Mouse (Mus musculus) kidney, embryonic 14.5 days (tissue): Measurements from ENCODE around the gene Slc12a6. TPM values are rescaled to one million over a fixed set of nuclear protein-coding genes. Genes with fewer than 3 reads are reported as not detected.

Source experiments
- ATAC-seq: fragments of 200-750 bp; cut with Nextera tagmentation; 2 replicates; pipeline ENCODE4 v1.8.0; 2017; ENCODE audit warnings: moderate number of reproducible peaks, mild to moderate bottlenecking, moderate TSS enrichment, moderate library complexity; ENCODE audit not compliant: low FRiP score, low TSS enrichment
- H3K27ac ChIP-seq: fragments of 300-500 bp; sonication (generic); 2 replicates; pipeline ENCODE4 v1.5.1; 2014; ENCODE audit warnings: low read depth, mild to moderate bottlenecking, low read length, moderate library complexity, mixed read lengths
- H3K27me3 ChIP-seq: fragments of 300-500 bp; sonication (generic); 2 replicates; pipeline ENCODE4 v1.6.1; 2014; ENCODE audit warnings: mild to moderate bottlenecking, low read length; ENCODE audit not compliant: control insufficient read depth, insufficient read depth
- H3K36me3 ChIP-seq: fragments of 300-500 bp; sonication (generic); 2 replicates; pipeline ENCODE4 v1.6.1; 2014; ENCODE audit warnings: low read length, mixed read lengths; ENCODE audit not compliant: control insufficient read depth, insufficient read depth
- H3K4me1 ChIP-seq: fragments of 300-500 bp; sonication (generic); 2 replicates; pipeline ENCODE4 v1.6.1; 2014; ENCODE audit warnings: low read length, mixed read lengths; ENCODE audit not compliant: control insufficient read depth, insufficient read depth
- H3K4me2 ChIP-seq: fragments of 300-500 bp; sonication (generic); replicated peaks from 2 replicates; pipeline ENCODE4 v1.6.1; 2014; ENCODE audit warnings: low read depth, mild to moderate bottlenecking, low read length
- H3K4me3 ChIP-seq: fragments of 300-500 bp; sonication (generic); 2 replicates; pipeline ENCODE4 v1.5.1; 2014; ENCODE audit warnings: mild to moderate bottlenecking, low read length
- H3K9ac ChIP-seq: fragments of 300-500 bp; sonication (generic); 2 replicates; pipeline ENCODE4 v1.6.1; 2014; ENCODE audit warnings: low read depth, mild to moderate bottlenecking, low read length, moderate library complexity
- H3K9me3 ChIP-seq: fragments of 300-500 bp; sonication (generic); 2 replicates; pipeline ENCODE4 v1.6.1; 2016; ENCODE audit warnings: low read length; ENCODE audit not compliant: control insufficient read depth
- WGBS: fragments of 180-500 bp; shearing (Covaris S2); extraction: QIAGEN DNeasy Blood & Tissue Kit; methylation state at CpG from one replicate; pipeline ENCODE4 v1.1.7; 2014; 5-methylcytosine and 5-hydroxymethylcytosine counted together
- polyA plus RNA-seq: library from polyadenylated mRNA; unstranded; fragments of >200 nt; fragmentation: Nextera tagmentation; extraction: Ambion mirVana; gene quantifications from 2 replicates; pipeline ENCODE4 v1.2.1, GENCODE M21; 2014

The Slc12a6 gene
- polyA plus RNA-seq, 1 experiment from 2014 or later: 12.7 TPM

DNA sequence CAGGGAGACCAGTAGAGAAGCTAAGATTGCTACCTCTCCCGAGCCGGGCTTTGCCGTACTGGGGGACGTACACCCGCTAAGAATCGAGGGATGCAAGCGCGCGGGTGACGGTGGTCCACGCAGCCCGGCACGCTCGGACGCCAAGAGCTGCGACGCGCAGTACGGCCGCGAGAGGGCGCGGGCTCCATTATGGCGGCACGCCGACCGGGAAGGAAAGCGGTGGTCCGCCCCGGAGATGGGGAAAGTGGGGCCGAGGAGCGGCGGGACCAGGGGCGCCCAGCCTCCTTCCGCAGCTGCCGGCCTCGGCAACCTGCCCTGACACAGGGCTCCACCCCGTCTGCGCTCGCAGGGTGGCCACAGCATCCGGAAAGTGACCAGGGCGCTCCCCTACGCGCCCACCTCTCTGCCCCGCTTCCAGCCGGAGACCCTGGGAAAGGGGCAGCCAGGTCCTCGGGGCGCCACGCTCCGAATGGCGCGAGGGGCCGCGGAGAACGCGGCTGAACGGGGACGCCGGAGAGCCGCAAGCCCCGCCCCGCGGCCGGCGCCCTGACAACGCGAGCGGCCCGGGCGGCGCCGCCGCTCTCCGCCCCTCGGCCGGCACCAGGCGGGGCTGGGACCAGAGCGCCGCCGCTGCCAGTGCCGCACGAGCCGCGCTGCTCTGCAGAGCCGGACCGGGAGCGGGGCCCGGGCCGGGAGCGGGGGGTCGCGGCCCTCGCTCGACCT is 26.3 kb upstream of the Slc12a6 start, which contains the start of gene Lpcat4:
TSS of gene Lpcat4 (plus strand) at position 257 of the 723 bp plus-strand sequence.
- Histone ChIP-seq H3K9ac (peak within 1 kb of the TSS; percentile 81), H3K9me3 (no peaks in the 10 kb centered on the region), H3K4me3 (peak within 1 kb of the TSS; percentile 79), H3K36me3 (peaks cover 4% of the 10 kb centered on the region; the same call in 1 of the 2 replicates), H3K4me2 (peak within 1 kb of the TSS; percentile 91), H3K4me1 (peaks cover 14% of the 10 kb centered on the region; the same call in 1 of the 2 replicates), H3K27ac (peak within 1 kb of the TSS; percentile 93), H3K27me3 (no peaks in the 10 kb centered on the region)
- peak; percentile 90 for ATAC-seq
- WGBS: under 1% methylated on average over 58 of the region's 94 CpGs

DNA sequence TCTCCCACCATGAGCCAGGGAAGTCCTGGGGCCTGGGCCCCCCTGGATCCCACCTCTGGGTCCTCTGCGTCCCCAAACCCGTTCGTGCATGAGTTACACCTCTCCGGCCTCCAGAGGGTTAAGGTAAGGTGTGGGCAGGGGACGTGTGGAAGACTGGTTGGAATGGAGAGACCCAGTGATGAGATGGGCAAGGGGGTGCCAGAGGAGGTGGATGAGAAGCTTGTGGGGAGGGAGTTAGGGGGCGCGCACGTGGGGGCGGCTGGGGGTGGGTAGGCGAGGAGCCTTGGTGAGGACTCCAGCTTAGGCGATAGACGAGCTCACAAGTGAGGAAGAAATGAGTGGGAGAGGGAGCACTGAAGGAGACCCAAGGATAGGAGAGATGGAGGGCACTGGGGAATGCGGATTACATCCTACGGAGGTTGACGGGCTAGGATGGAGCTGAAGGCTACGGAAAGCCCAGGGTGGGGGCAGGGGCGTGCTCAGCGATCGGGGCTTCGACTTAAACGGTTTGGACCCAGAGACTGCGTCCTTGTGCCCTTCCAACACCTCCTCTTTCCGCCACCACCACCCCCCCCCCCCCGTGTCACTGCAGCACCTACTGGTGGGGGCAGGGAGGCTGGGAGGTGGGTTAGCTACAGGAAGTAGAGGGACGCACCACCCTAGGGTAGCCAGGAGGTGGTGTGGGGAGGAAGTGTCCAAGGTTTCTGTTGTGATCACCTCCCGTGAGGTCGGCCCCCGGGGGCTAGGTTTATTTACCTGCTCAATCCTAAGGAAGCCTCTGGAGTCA is 25.5 kb upstream of the Slc12a6 start:
- Histone ChIP-seq H3K27ac (peak overlapping the region; percentile 93), H3K36me3 (peaks cover 4% of the 10 kb centered on the region; the same call in 1 of the 2 replicates), H3K4me1 (peaks cover 14% of the 10 kb centered on the region; the same call in 1 of the 2 replicates), H3K4me2 (peak overlapping the region; percentile 91), H3K9me3 (no peaks in the 10 kb centered on the region), H3K4me3 (peak overlapping the region; percentile 79), H3K9ac (peak overlapping the region; percentile 81), H3K27me3 (no peaks in the 10 kb centered on the region)
- ATAC-seq: peak; percentile 60
- WGBS: under 1% methylated on average over 26 of the region's 28 CpGs

DNA sequence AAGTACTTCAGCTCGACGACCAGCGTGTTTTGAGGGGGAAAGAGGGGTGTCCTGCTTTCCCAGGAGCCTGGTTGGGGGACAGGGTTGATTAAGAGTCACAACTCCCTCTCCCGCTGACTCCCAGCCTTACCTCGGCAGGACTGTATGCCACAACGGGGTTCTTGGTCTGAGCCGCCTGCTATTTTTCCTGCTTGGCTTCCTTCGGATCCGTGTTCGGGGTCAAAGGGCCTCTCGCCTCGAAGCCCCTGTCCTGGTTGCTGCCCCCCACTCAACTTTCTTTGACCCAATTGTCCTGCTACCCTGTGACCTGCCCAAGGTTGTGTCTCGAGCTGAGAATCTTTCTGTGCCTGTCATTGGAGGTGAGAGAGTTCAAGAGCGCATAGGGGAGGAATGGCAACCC is 23.8 kb upstream of the Slc12a6 start:
- Histone ChIP-seq H3K4me3 (no peak overlapping the region), H3K4me1 (peaks cover 14% of the 10 kb centered on the region; the same call in 1 of the 2 replicates), H3K4me2 (no peak overlapping the region), H3K27me3 (no peaks in the 10 kb centered on the region), H3K9ac (no peak overlapping the region), H3K9me3 (no peaks in the 10 kb centered on the region), H3K36me3 (peaks cover 6% of the 10 kb centered on the region; the same call in 1 of the 2 replicates), H3K27ac (no peak overlapping the region)
- WGBS: 66% methylated on average over 14 of the region's 14 CpGs
- ATAC-seq: no peak

DNA sequence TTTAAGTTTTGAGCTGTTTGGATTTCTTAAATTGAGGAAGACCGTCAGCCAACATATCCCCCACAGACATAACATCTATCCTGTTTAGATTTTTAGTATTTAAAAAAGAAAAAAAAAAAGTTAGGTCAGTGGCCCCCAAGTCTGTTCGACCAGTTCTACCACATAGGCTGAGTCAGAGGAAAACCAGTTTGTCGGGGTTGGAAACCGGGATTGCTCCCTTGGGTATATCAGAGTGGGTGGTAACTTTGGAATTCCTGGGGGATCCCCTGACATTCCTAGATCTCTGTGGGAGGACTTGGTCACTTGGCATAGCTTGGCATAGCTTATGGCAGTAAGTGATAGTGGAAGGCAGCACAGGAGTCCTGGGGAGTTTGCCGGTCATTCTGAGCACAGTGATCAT is 20.3 kb upstream of the Slc12a6 start:
- Histone ChIP-seq H3K27me3 (no peaks in the 10 kb centered on the region), H3K36me3 (peaks cover 6% of the 10 kb centered on the region; the same call in 1 of the 2 replicates), H3K27ac (no peak overlapping the region), H3K4me1 (peaks cover 9% of the 10 kb centered on the region; the same call in 1 of the 2 replicates), H3K9me3 (no peaks in the 10 kb centered on the region), H3K4me2 (no peak overlapping the region), H3K9ac (no peak overlapping the region), H3K4me3 (no peak overlapping the region)
- 76% methylated on average over 5 of the region's 5 CpGs for WGBS
- ATAC-seq: no peak

DNA sequence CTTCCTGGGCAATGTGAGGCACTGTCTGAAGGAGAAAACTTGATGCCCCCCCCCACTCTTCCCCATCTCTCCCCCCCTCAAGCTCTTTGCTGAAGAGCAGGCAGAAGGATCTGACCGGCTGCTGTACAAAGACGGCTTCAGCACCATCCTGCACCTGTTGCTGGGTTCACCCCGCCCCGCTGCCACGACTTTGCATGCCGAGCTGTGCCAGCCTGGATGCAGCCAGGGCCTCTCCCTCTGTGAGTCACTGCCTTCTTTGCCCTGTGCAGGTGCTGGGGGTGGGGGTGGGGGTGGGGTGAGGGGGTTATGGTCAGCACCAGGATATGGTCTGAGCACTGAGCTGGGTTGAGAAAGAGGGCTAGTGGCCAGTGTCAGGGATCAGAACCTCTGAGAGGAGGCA is 19.4 kb upstream of the Slc12a6 start:
- Histone ChIP-seq H3K4me3 (no peak overlapping the region), H3K9me3 (no peaks in the 10 kb centered on the region), H3K27ac (no peak overlapping the region), H3K36me3 (peaks cover 6% of the 10 kb centered on the region; the same call in 1 of the 2 replicates), H3K9ac (no peak overlapping the region), H3K27me3 (no peaks in the 10 kb centered on the region), H3K4me1 (0 out of 2 replicates have a peak, but pooled peaks cover 9% of the 10 kb centered on the region), H3K4me2 (no peak overlapping the region)
- no peak for ATAC-seq
- 88% methylated on average over 6 of the region's 6 CpGs for WGBS

DNA sequence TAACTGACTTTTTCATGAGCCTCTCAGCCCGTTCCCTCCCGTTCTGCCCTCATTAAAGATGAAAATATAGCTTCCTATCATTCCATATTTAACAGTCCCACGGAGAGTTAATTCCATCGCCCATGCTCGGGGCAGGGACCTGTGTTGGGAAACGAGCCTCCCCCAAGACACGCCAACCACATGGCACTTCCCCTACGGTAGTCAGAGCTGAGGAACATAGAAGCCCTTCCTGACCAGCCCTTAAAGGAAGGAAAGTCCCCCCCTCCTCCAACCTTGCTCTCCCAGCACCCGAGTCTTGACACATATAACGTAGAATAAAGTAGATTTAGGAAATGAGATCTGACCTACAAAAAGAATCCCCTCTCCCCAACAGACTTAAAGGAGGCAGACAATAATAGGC is 18.3 kb upstream of the Slc12a6 start:
- Histone ChIP-seq H3K9me3 (no peaks in the 10 kb centered on the region), H3K9ac (no peak overlapping the region), H3K4me2 (no peak overlapping the region), H3K4me1 (0 out of 2 replicates have a peak, but pooled peaks cover 5% of the 10 kb centered on the region), H3K4me3 (no peak overlapping the region), H3K36me3 (peaks cover 6% of the 10 kb centered on the region; the same call in 1 of the 2 replicates), H3K27me3 (no peaks in the 10 kb centered on the region), H3K27ac (no peak overlapping the region)
- 81% methylated on average over 10 of the region's 10 CpGs for WGBS
- ATAC-seq: no peak

DNA sequence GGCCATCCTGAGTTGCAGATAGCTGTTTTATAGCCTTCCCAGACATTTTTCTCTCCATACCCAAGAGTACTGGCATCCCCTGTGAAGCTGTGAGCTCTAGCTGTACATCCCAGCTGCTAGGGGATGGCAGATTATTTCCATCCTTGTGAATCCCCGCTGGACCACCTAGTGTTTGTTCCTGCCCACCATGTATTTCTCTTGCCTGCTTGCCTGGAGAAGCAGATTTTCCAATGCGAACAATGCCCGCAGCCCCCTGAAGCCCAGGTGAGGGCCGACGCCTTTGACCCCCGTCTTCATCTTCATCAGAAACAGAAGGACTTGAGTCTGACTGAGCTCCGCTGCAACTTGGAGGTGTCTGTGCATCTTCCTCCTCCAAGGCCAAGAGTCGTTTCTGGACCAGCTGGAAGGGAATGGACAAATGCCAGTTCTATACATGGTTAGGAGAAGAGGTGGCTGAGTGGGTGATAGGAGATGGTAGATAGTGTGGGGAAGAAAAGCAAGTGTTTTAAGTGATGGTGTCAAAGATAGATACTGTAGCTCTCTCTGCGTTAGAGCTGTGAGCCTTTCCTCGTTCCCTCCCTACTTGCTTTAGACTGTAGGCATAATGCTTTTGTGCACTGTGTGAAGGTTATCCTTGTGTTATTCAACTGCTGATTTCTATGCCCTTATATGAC is 15.7 kb upstream of the Slc12a6 start:
- no peaks in the 10 kb centered on the region for H3K4me1 ChIP-seq
- no peak overlapping the region for H3K4me2 ChIP-seq
- H3K9ac ChIP-seq: no peak overlapping the region
- H3K9me3 ChIP-seq: no peaks in the 10 kb centered on the region
- WGBS: 91% methylated on average over 10 of the region's 10 CpGs
- no peaks in the 10 kb centered on the region for H3K27me3 ChIP-seq
- H3K36me3 ChIP-seq: 0 out of 2 replicates have a peak, but pooled peaks cover 2% of the 10 kb centered on the region
- no peak for ATAC-seq
- no peak overlapping the region for H3K4me3 ChIP-seq
- no peak overlapping the region for H3K27ac ChIP-seq

DNA sequence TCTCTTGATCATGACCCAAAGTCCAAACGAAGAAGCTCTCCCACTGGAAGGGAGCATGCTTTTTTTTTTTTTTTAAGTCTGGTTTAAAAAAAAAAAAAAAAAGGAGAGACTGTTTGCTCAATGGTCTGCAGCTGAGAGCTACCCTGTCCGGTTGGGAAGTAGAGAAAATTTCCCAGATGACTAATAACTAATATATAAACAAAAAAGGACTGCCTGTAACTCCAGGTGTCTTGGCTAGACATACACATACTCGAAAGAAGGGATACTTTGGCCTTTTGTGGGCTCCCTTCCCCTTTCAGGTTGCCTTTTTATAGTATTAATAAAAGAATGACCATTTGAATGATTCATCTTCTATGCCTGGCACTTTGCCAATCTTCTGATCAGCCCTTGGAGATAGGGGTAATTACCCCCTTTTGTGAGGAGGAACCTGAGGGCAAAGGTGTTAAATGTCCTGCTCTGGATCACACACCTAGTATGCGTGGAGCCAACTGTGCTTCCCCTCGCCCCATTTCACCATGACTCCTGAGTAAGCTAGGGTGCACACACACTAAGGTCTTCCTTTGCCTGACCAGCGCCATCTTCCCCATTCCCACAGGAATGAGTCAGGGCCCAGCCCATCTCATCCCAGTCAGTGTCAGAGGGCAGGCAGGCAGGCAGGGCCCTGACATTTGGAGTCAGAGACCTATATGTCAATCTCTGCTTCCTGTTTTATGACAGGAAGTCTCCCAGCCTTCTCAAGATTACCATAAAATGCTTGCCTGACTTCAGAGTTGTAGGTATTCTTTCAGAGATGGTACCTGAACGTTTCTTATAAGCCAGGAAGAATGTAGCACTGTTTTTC is 10.7 kb upstream of the Slc12a6 start:
- Histone ChIP-seq H3K9me3 (no peaks in the 10 kb centered on the region), H3K27ac (no peak overlapping the region), H3K4me3 (no peak overlapping the region), H3K9ac (no peak overlapping the region), H3K36me3 (no peaks in the 10 kb centered on the region), H3K4me2 (no peak overlapping the region), H3K27me3 (no peaks in the 10 kb centered on the region), H3K4me1 (no peaks in the 10 kb centered on the region)
- 55% methylated on average over 7 of the region's 7 CpGs for WGBS
- ATAC-seq: no peak
